Mouse (Mus musculus): ENCODE results near the gene Kcnip1. TPM values are rescaled to one million over a fixed set of nuclear protein-coding genes. Genes with fewer than 3 reads are reported as not detected.

Gene Kcnip1
- 10 to 100 TPM; 30.6 to 31.3 TPM for total RNA-seq (2021)
- long read RNA-seq, experiment 1, transcript Kcnip1-201 (8 exons, 1,749 nt), result major isoform, 18 of 33 reads
- long read RNA-seq, experiment 1, transcript Kcnip1-203 (9 exons, 1,840 nt), result minor isoform, 8 of 33 reads
- long read RNA-seq, experiment 1, partial matches to known transcripts, result 0 of 33 reads
- long read RNA-seq, experiment 1, other reads (novel, unspliced or antisense), result 7 of 33 reads
- long read RNA-seq, experiment 2, transcript Kcnip1-201 (8 exons, 1,749 nt), result major isoform, 28 of 48 reads
- long read RNA-seq, experiment 2, transcript Kcnip1-203 (9 exons, 1,840 nt), result minor isoform, 15 of 48 reads
- long read RNA-seq, experiment 2, partial matches to known transcripts, result 0 of 48 reads
- long read RNA-seq, experiment 2, other reads (novel, unspliced or antisense), result 5 of 48 reads

- DNase-seq (ENCODE audit: low spot score in 2 of 2), result peak in 1 of 2 experiments; percentile 12
Observed at GRCm38 (mm10) chr11:33992938-33993337, at the start of gene Kcnip1. Kcnip1 (minus strand) TSS chr11:33993152.

GRCm38 (mm10) chr11:34040061-34040460 lies 47.1 kb upstream of the Kcnip1 start:
- no peak for DNase-seq (ENCODE audit: low spot score in 2 of 2)

GRCm38 (mm10) chr11:34035909-34036658 lies 43.1 kb upstream of the Kcnip1 start:
- DNase-seq (ENCODE audit: low spot score in 2 of 2), result no peak

- no peak for DNase-seq (ENCODE audit: low spot score in 2 of 2)
Observed at GRCm38 (mm10) chr11:34034794-34035193, 41.8 kb upstream of the Kcnip1 start.

- no peak for DNase-seq (ENCODE audit: low spot score in 2 of 2)
Observed at GRCm38 (mm10) chr11:34034008-34034505, 41.1 kb upstream of the Kcnip1 start.

- no peak for DNase-seq (ENCODE audit: low spot score in 2 of 2)
Observed at GRCm38 (mm10) chr11:34031015-34031805, 38.3 kb upstream of the Kcnip1 start.

- DNase-seq (ENCODE audit: low spot score in 2 of 2), result no peak
Observed at GRCm38 (mm10) chr11:34029658-34030057, 36.7 kb upstream of the Kcnip1 start.

- DNase-seq (ENCODE audit: low spot score in 2 of 2), result no peak
Observed at GRCm38 (mm10) chr11:34025091-34025490, 32.1 kb upstream of the Kcnip1 start.

GRCm38 (mm10) chr11:34012007-34012652 lies 19.2 kb upstream of the Kcnip1 start:
- DNase-seq (ENCODE audit: low spot score in 2 of 2), result no peak

GRCm38 (mm10) chr11:34010859-34011172 lies 17.9 kb upstream of the Kcnip1 start:
- DNase-seq (ENCODE audit: low spot score in 2 of 2), result no peak

GRCm38 (mm10) chr11:34010133-34010858 lies 17.3 kb upstream of the Kcnip1 start:
- DNase-seq (ENCODE audit: low spot score in 2 of 2), result no peak

- no peak for DNase-seq (ENCODE audit: low spot score in 2 of 2)
Observed at GRCm38 (mm10) chr11:34009316-34010087, 16.6 kb upstream of the Kcnip1 start.

- DNase-seq (ENCODE audit: low spot score in 2 of 2), result peak; percentile 48 to 63
Observed at GRCm38 (mm10) chr11:34008702-34009101, 15.8 kb upstream of the Kcnip1 start.

GRCm38 (mm10) chr11:34008214-34008613 lies 15.3 kb upstream of the Kcnip1 start:
- no peak for DNase-seq (ENCODE audit: low spot score in 2 of 2)

- DNase-seq (ENCODE audit: low spot score in 2 of 2), result no peak
Observed at GRCm38 (mm10) chr11:34007616-34008015, 14.7 kb upstream of the Kcnip1 start.

- DNase-seq (ENCODE audit: low spot score in 2 of 2), result no peak
Observed at GRCm38 (mm10) chr11:34002593-34002965, 9.6 kb upstream of the Kcnip1 start.

GRCm38 (mm10) chr11:34001938-34002592 lies 9.1 kb upstream of the Kcnip1 start:
- DNase-seq (ENCODE audit: low spot score in 2 of 2), result peak; percentile 50

- no peak for DNase-seq (ENCODE audit: low spot score in 2 of 2)
Observed at GRCm38 (mm10) chr11:34000416-34000815, 7.5 kb upstream of the Kcnip1 start.

GRCm38 (mm10) chr11:33998244-33998643 lies 5.3 kb upstream of the Kcnip1 start:
- no peak for DNase-seq (ENCODE audit: low spot score in 2 of 2)
